Mouse (Mus musculus) liver, embryonic 12.5 days (tissue): ENCODE data around the gene Arhgdig. TPM values are rescaled to one million over a fixed set of nuclear protein-coding genes. Genes with fewer than 3 reads are reported as not detected.
"Not testable (repeated sequence)": the region's sequence is repeated elsewhere in the genome, so short reads cannot be mapped to it uniquely, and the experiment has no call there.

Source experiments
- ATAC-seq: fragments of 200-750 bp; cut with Nextera tagmentation; 2 replicates; pipeline ENCODE4 v1.8.0; 2017; ENCODE audit warnings: moderate number of reproducible peaks, mild to moderate bottlenecking, moderate library complexity
- H3K27ac ChIP-seq: fragments of 300-500 bp; sonication (generic); 2 replicates; pipeline ENCODE4 v1.5.1; 2016; ENCODE audit warnings: mild to moderate bottlenecking
- H3K27me3 ChIP-seq: fragments of 300-500 bp; sonication (generic); replicated peaks from 2 replicates; pipeline ENCODE4 v1.6.1; 2016; ENCODE audit warnings: mild to moderate bottlenecking, moderate library complexity
- H3K36me3 ChIP-seq: fragments of 300-500 bp; sonication (generic); 2 replicates; pipeline ENCODE4 v1.6.1; 2016; ENCODE audit warnings: mild to moderate bottlenecking, moderate library complexity
- H3K4me1 ChIP-seq: fragments of 300-500 bp; sonication (generic); 2 replicates; pipeline ENCODE4 v1.6.1; 2016
- H3K4me2 ChIP-seq: fragments of 300-500 bp; sonication (generic); 2 replicates; pipeline ENCODE4 v1.6.1; 2016; ENCODE audit warnings: mild to moderate bottlenecking, moderate library complexity
- H3K4me3 ChIP-seq: fragments of 300-500 bp; sonication (generic); 2 replicates; pipeline ENCODE4 v1.5.1; 2016; ENCODE audit warnings: mild to moderate bottlenecking, moderate library complexity
- H3K9ac ChIP-seq: fragments of 300-500 bp; sonication (generic); 2 replicates; pipeline ENCODE4 v1.6.1; 2016; ENCODE audit warnings: mild to moderate bottlenecking, moderate library complexity
- H3K9me3 ChIP-seq: fragments of 300-500 bp; sonication (generic); replicated peaks from 2 replicates; pipeline ENCODE4 v1.6.1; 2016; ENCODE audit warnings: mild to moderate bottlenecking, moderate library complexity
- WGBS: fragments of 180-500 bp; shearing (Covaris S2); methylation state at CpG from one replicate; pipeline ENCODE4 v1.1.7; 2016; ENCODE audit not compliant: insufficient replicate concordance; 5-methylcytosine and 5-hydroxymethylcytosine counted together
- polyA plus RNA-seq: library from polyadenylated mRNA; unstranded; fragments of >200 nt; fragmentation: Nextera tagmentation; extraction: Ambion mirVana; gene quantifications from 2 replicates; pipeline ENCODE4 v1.2.1, GENCODE M21; 2016

Gene Arhgdig
- polyA plus RNA-seq, 1 experiment from 2014 or later = 36.1 TPM

- Histone ChIP-seq H3K4me2 (peak within 1 kb of the TSS; percentile 96), H3K4me1 (peaks cover 64% of the 10 kb centered on the region), H3K27ac (peak within 1 kb of the TSS; percentile 60), H3K4me3 (peak within 1 kb of the TSS; percentile 56), H3K36me3 (peaks cover 10% of the 10 kb centered on the region), H3K27me3 (peaks cover 85% of the 10 kb centered on the region), H3K9me3 (no peaks in the 10 kb centered on the region), H3K9ac (peak within 1 kb of the TSS; percentile 76)
- no peak for ATAC-seq
- WGBS = 1% methylated on average over 22 of the region's 22 CpGs
Measured at GRCm38 (mm10) chr17:26202737-26203136, 4.8 kb downstream of the Arhgdig start, which contains the start of gene Rgs11. TSS of gene Rgs11 (plus strand) at chr17:26202951.

- Histone ChIP-seq H3K27me3 (peaks cover 77% of the 10 kb centered on the region), H3K4me1 (peaks cover 71% of the 10 kb centered on the region), H3K36me3 (peaks cover 17% of the 10 kb centered on the region), H3K9ac (peak overlapping the region; percentile 76; the same call in 1 of the 2 replicates), H3K9me3 (no peaks in the 10 kb centered on the region), H3K4me2 (peak overlapping the region; percentile 96), H3K27ac (peak overlapping the region; percentile 60), H3K4me3 (no peak overlapping the region)
- no peak for ATAC-seq
Measured at GRCm38 (mm10) chr17:26201998-26202397, 5.6 kb downstream of the Arhgdig start.

GRCm38 (mm10) chr17:26200831-26201705 is 6.5 kb downstream of the Arhgdig start:
- ATAC-seq = peak; percentile 82
- H3K27me3 ChIP-seq = peaks cover 69% of the 10 kb centered on the region

GRCm38 (mm10) chr17:26198892-26199291 is 8.7 kb downstream of the Arhgdig start, which contains the start of gene Pdia2:
TSS of gene Pdia2 (minus strand) at chr17:26199087.
- Histone ChIP-seq H3K9ac (peak within 1 kb of the TSS; percentile 76), H3K4me2 (peak within 1 kb of the TSS; percentile 96), H3K27me3 (peaks cover 47% of the 10 kb centered on the region), H3K36me3 (peaks cover 48% of the 10 kb centered on the region), H3K4me3 (peak within 1 kb of the TSS; percentile 67), H3K4me1 (peaks cover 75% of the 10 kb centered on the region), H3K27ac (peak within 1 kb of the TSS; percentile 74), H3K9me3 (no peaks in the 10 kb centered on the region)
- ATAC-seq = peak; percentile 80
- 20% methylated on average over 4 of the region's 4 CpGs for WGBS

More at GRCm38 (mm10) chr17:26200831-26201705, 6.5 kb downstream of the Arhgdig start:
- H3K4me2 ChIP-seq = peak overlapping the region; percentile 96
- H3K9ac ChIP-seq = peak overlapping the region; percentile 76
- H3K4me1 ChIP-seq = peaks cover 77% of the 10 kb centered on the region
- peaks cover 27% of the 10 kb centered on the region for H3K36me3 ChIP-seq
- H3K9me3 ChIP-seq = no peaks in the 10 kb centered on the region
- WGBS = under 1% methylated on average over 83 of the region's 92 CpGs
- peak overlapping the region; percentile 76 for H3K27ac ChIP-seq
- peak overlapping the region; percentile 67 for H3K4me3 ChIP-seq

GRCm38 (mm10) chr17:26192481-26193190 is 14.9 kb downstream of the Arhgdig start:
- Histone ChIP-seq H3K27ac (no peak overlapping the region), H3K4me1 (peaks cover 13% of the 10 kb centered on the region), H3K9ac (no peak overlapping the region), H3K27me3 (no peaks in the 10 kb centered on the region), H3K4me3 (no peak overlapping the region), H3K9me3 (no peaks in the 10 kb centered on the region), H3K4me2 (no peak overlapping the region), H3K36me3 (peaks cover 98% of the 10 kb centered on the region)
- WGBS = 83% methylated on average over 15 of the region's 15 CpGs
- ATAC-seq = no peak

GRCm38 (mm10) chr17:26191486-26191885 is 16.1 kb downstream of the Arhgdig start:
- H3K36me3 ChIP-seq = peaks cover 97% of the 10 kb centered on the region
- H3K27me3 ChIP-seq, H3K27ac ChIP-seq, H3K4me2 ChIP-seq, H3K4me3 ChIP-seq, H3K9me3 ChIP-seq, H3K4me1 ChIP-seq, ATAC-seq, H3K9ac ChIP-seq: not testable (repeated sequence)
- 82% methylated on average over 7 of the region's 7 CpGs for WGBS

GRCm38 (mm10) chr17:26188091-26188805 is 19.3 kb downstream of the Arhgdig start:
- Histone ChIP-seq H3K4me1 (no peaks in the 10 kb centered on the region), H3K36me3 (peaks cover 96% of the 10 kb centered on the region), H3K9ac (no peak overlapping the region), H3K27ac (no peak overlapping the region), H3K9me3 (no peaks in the 10 kb centered on the region), H3K27me3 (no peaks in the 10 kb centered on the region), H3K4me2 (no peak overlapping the region), H3K4me3 (no peak overlapping the region)
- WGBS = 83% methylated on average over 11 of the region's 11 CpGs
- ATAC-seq = no peak

- 82% methylated on average over 5 of the region's 5 CpGs for WGBS
- ATAC-seq = no peak
- H3K4me1 ChIP-seq = no peaks in the 10 kb centered on the region
- H3K27ac ChIP-seq = no peak overlapping the region
- no peaks in the 10 kb centered on the region for H3K27me3 ChIP-seq
- H3K9ac ChIP-seq = no peak overlapping the region
- H3K4me3 ChIP-seq = no peak overlapping the region
- H3K9me3 ChIP-seq = no peaks in the 10 kb centered on the region
- H3K36me3 ChIP-seq = peaks cover 95% of the 10 kb centered on the region
- no peak overlapping the region for H3K4me2 ChIP-seq
Measured at GRCm38 (mm10) chr17:26187592-26187991, 20.0 kb downstream of the Arhgdig start.

- Histone ChIP-seq H3K4me2 (no peak overlapping the region), H3K9me3 (no peaks in the 10 kb centered on the region), H3K4me1 (no peaks in the 10 kb centered on the region), H3K27ac (no peak overlapping the region), H3K4me3 (no peak overlapping the region), H3K36me3 (peaks cover 64% of the 10 kb centered on the region), H3K9ac (no peak overlapping the region), H3K27me3 (no peaks in the 10 kb centered on the region)
- WGBS = 85% methylated on average over 3 of the region's 3 CpGs
- no peak for ATAC-seq
Measured at GRCm38 (mm10) chr17:26181179-26181578, 26.4 kb downstream of the Arhgdig start.

GRCm38 (mm10) chr17:26178611-26179010 is 29.0 kb downstream of the Arhgdig start:
- H3K4me1 ChIP-seq = no peaks in the 10 kb centered on the region
- no peaks in the 10 kb centered on the region for H3K9me3 ChIP-seq
- H3K27ac ChIP-seq = no peak overlapping the region
- no peak for ATAC-seq
- H3K9ac ChIP-seq = no peak overlapping the region
- H3K36me3 ChIP-seq = peaks cover 54% of the 10 kb centered on the region
- no peak overlapping the region for H3K4me2 ChIP-seq
- H3K27me3 ChIP-seq = no peaks in the 10 kb centered on the region
- H3K4me3 ChIP-seq = no peak overlapping the region

GRCm38 (mm10) chr17:26175248-26175647 is 32.3 kb downstream of the Arhgdig start:
- not testable (repeated sequence) for H3K27ac ChIP-seq, H3K4me1 ChIP-seq, H3K9me3 ChIP-seq, H3K4me2 ChIP-seq, ATAC-seq, H3K4me3 ChIP-seq, H3K9ac ChIP-seq, H3K27me3 ChIP-seq
- WGBS = 62% methylated on average over 2 of the region's 2 CpGs
- H3K36me3 ChIP-seq = peaks cover 45% of the 10 kb centered on the region
